Mouse (Mus musculus) mouse embryonic stem cell (cell line): ENCODE measurements around the gene Bcdin3d.

ENCODE experiments used
- in situ Hi-C, 2 experiments: fragments of 300-500 bp; cut with MboI; formaldehyde crosslinking; loops; 1 replicate in 1 of 2; 3 replicates in 1 of 2; pipeline ENCODE4 v1.14.3; 2019 to 2020; ENCODE audit warnings: low sequenced_read_pairs in 2 of 2, low pct_unique_long_range_greater_than_20kb in 1 of 2, mixed read lengths in 1 of 2; ENCODE audit not compliant: unreplicated experiment in 1 of 2

The Bcdin3d gene

DNA sequence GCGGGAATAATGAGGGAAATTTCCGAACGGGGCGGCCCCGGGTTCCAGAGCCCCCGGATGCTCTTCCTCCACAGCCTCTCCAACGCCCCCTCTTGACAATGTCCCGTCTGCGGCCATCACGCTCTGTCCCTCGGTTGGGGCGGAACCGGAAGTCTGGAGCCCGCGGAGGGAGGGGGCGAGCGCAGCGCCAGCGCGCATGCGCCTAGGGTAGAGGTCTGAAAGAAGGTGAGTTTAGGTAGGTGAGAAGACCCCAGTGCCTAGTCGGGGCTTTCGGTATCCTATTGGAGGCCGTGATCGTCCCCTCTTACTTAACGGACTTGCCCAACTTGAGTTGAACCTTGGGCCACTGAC is at the start of gene Bcdin3d:
Bcdin3d (minus strand) TSS at position 155 of the 351 bp plus-strand sequence.
- in situ Hi-C loops = loop anchor here in 1 of 2 experiments (5.0 kb wide), 1 partner anchor 52 kb away; no protein-coding TSS in a partner anchor

DNA sequence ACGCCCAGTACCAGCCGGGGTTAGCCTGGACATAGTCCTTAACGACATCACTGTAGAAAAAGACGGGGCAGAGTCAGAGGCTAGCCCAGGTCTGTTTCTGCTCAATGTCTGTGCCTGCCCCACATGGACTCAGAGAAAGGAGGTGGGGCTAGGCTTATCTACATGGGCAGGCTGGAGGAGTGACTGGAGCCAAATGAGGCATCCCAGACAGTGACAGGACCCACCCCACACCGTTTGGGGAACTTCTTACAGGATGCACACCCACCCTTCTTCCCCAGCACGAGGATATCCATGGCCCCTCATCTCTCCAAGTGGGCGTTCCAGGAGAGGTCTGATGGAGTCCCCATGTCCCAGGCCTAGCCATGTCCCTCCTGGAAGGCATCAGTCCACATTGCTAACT is 45.8 kb upstream of the Bcdin3d start:
- in situ Hi-C loops = no loop called here

DNA sequence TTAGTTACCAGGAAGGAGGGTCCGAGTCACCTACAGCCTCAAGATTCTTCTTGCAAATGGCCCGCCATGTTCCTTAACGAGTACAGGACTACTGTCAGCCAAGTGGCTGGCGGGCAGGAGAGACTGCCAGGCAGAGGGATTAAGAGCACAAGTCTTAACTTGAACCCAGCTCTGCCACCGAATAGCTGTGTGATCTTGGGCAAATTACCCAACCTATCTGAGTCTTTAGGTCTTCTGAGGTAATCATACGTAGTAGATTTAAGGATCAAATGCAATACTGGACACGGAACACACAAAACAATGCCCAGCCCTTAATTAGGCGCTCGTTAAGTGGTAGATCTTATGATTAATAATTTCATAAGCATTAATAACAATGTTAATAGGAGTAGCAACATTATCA is 45.1 kb upstream of the Bcdin3d start:
- in situ Hi-C loops = no loop called here

DNA sequence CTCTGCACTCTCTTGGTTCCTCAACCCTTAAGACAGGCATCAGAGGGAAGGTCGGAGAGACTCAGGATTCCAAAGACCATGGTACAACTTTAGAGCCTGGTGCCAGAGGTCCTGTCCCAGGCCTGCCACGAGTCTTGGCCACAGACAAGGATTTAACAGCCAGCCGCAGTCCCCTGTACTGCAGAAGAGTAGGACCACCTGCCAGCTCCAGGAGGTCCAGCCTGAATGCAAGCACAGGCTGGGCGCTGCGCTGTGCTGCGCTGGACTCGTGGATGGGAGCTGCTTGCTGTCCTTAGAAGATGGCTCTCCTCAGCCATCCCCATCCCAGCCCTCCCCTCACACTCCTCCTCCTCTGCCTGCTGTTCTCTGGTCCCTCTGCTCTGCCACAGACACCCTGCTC is 43.2 kb upstream of the Bcdin3d start:
- in situ Hi-C loops = no loop called here

DNA sequence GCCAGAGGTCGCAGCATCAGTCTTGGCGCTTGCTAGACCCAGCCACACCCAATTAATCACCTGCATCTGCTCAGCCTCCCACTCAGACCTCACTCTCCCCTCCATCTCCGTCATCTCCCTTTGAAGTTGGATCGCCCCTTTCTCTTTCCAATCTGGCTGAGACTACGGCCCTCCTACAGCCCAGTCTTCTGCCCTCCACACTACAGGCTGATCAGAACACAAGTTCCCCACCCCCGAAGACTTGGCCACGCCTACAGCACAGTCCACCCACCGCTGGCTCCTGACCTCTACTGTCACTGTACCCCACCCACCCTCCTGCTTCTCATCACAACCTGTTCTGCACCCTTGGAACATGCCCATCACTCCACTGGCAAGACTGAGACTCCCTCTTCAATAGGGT is 42.2 kb upstream of the Bcdin3d start:
- in situ Hi-C loops = no loop called here

DNA sequence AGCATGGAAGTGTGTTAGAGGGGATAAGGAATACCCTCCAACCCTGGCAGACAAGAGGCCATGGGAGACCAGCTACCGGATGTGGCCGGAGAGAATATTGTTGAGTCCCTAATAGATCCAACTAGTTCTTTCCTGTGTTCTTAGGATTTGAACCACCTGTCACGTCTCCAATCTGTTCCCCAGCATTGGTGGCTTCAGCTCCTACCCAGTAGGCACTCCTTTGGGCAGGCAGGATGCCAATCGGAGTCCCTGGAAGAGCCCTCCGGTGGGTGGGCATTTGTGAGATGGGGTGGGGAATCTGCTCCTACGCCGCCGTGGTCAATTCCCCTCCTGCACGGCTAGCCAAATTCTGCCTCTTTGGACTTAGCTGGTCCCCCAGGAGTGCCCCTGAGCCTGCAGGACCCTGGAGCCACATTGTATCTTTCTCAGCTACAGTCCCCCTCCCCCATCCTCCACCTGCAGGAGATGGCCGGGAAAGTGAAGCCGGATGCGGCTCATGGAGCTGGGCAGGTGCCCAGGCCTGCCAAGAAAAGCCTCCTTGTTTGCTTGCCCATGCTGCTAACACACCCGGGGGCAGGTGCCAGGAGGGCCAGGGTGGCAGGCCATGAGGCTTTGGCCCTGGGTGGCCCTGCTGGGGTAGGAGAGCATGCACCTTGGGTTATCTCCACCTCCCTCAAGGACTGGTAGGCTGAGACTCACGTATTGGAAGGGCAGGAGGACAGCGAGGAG is 37.4 kb upstream of the Bcdin3d start:
- in situ Hi-C loops = no loop called here

DNA sequence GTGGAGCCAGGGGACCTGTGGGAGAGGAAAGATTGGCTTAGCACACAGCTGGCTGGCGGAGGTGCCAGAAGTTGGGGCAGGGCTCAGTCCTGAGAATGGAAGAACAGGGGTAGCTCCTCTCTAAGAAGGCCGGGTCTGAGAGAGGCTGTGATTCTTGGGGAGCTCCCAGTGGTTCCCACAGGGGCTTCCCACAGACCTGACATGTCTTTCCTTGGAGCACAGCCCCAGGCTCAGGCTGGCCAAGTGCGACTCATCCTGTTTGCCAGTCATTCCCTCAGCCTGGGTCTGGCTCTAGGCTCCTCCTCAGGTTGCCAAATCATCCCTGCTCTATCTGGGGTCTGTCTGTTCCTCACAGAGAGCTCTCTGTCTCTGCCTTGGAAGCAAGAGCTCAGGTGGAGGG is 36.1 kb upstream of the Bcdin3d start:
- in situ Hi-C loops = no loop called here

DNA sequence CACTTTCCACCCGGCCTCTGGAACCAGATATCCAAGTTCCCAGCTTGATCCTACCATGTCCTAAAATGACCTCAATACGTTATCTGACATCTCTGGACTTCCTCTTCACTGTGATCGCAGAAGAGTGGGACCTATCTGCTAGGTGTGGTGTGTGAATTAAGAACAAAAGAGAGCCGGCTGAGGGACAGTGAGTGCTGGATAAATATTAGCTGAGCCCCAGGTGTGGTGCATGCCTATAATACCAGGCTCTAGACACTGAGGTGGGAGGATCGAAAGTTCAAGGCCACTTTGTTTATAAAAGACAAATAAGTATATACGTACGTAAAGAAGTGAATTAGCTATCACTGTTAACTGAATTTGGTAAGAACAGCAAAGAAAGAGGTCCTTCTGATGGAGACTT is 35.3 kb upstream of the Bcdin3d start:
- in situ Hi-C loops = no loop called here

DNA sequence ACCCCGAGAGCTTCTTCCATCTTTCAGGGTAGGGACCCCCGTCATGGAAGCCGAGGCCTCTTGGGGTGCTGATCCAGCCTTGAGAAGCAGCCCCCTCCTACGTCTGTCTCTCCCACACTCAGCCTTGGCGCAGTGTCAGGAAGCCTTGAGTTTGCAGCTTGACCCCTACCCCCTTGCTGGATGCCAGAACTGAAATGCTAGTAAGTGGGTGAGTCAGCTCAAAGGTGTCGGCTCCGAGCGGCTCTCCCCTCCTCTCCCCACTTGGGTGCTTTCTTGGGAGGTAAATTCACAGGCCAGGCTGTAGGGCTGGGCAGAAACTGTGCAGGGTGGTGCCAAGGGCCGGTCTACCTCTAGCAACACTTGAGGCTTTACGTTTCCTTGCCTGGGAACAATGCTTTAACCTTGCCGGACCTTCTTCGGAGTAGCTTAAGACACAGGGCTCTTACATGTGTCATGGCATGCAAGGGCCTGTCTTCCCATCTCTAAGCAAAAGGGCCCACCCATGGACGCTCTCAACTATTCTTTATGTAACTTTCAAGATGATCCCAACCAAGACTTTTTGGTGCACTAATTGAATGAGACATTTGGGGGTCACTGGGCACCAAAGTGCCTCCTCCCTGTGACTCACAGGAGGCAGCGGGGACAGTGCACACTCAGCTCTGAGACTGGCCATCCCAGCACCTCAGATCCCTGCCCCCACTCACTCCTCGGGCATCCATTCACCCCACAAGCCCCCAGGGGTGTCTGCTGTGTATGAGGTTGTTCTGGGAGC is 31.0 kb upstream of the Bcdin3d start:
- in situ Hi-C loops = no loop called here

DNA sequence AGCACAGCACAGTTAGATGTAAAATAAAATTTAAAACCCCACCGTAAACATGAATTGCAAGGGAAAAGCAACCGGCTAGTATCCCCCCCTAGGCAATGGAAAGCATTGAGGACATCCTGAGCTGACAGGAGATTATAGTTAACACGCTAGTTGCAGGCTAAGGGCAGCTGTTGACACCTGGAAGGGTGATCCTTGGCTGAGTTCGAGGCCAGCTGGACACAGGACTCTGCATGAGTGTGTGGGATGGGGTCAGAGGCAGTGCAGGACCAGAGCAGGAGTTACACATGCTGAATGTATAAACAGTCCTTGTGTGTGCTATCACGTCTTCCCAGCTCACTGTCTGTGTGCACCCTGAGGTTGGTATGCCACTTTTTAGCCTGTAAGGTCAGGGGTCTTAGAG is 28.7 kb upstream of the Bcdin3d start:
- in situ Hi-C loops = loop anchor here in 1 of 2 experiments (5.0 kb wide), 1 partner anchor 94 kb away; no protein-coding TSS in a partner anchor

DNA sequence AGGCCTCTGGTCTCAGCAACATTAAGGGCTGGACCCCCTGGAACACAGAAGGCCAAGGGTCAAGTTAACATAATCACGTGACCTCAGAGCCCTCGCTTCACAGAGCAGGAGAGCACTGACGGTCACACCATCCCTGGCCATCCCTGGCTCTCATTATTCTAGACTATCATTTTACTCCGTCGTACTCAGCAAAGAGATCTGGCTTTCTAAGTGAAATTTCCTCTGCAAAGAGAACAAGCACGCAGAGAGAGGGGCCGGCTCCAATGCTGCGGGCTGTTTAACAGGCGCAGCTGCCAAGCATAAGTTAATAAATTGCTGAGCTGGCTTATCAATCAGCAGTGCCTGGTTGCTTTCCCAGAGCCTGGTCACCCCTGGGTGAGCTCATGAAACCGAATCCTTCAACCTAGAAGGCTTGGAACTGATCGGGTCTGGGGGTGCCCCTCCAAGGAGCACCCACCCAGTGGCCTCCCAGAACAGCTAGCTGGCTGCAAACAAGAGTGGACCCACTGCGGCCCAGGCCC is 27.8 kb upstream of the Bcdin3d start:
- in situ Hi-C loops = loop anchor here in 1 of 2 experiments (5.0 kb wide), 1 partner anchor 95 kb away; no protein-coding TSS in a partner anchor

DNA sequence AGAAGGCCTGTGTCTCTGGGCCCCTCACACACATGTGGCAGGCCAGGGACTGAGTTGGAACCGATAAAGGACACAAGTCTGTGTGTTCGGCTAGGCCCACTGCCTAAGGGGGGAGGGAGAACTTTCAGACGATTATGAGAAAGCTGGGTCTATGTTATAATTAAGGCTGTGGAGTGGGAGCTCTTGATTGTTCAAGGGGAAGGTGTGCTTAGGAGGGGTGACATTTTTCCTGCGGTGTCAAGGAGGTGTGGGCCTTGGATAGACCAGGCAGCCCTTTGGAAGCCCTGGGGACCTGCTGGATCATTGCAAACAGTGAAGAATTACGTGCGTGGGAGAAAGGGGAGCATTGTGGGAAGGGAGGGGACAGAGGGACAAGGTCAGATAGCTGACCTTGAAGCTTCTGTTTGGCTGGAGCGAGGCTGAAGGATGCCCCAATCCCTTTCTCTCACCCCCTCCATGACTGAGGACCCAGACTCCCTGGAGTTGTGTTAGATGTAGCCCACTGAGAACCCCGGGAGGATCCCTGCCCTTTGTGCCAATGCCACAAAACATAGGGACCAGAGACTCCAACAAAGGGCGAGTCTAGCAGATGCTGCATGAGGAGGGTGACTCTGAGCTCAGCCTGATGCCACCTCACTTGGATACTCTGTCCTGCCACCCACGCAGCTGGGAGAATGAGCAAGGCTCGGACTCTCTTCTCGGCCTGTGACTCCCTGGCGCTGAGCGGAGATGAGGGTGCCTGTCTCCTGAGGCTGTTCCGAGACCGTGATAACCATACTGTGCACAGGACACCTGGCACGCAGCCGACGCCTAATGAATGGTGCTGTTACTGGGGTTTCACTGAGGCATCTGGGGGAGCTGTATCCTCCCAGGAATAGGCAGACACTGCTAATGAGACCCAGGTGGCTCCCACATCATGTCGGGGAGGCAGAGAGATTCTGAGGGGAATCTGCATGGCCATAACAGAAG is 27.0 kb upstream of the Bcdin3d start:
- in situ Hi-C loops = loop anchor here in 1 of 2 experiments (5.0 kb wide), 1 partner anchor 96 kb away; no protein-coding TSS in a partner anchor

DNA sequence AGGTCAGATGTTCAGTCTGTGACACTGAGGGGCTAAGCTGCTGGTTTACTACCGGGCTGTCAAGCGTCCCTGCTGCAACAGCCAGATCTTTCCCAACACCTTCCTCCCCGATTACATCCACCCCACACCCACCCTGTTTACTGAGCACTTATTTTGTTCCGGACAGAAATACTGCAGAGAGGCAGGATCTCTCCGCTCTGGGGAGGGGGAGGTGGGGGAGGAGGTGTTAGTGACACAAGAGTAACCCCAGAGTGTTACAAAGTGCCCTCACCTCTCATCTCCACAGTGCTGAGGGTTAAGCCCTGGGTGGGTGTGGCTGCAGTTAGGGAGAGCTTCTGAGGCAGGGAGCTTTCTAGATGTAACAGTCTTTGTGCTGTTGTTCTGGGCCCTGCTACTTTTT is 25.8 kb upstream of the Bcdin3d start:
- in situ Hi-C loops = loop anchor here in 1 of 2 experiments (5.0 kb wide), 1 partner anchor 97 kb away; no protein-coding TSS in a partner anchor

DNA sequence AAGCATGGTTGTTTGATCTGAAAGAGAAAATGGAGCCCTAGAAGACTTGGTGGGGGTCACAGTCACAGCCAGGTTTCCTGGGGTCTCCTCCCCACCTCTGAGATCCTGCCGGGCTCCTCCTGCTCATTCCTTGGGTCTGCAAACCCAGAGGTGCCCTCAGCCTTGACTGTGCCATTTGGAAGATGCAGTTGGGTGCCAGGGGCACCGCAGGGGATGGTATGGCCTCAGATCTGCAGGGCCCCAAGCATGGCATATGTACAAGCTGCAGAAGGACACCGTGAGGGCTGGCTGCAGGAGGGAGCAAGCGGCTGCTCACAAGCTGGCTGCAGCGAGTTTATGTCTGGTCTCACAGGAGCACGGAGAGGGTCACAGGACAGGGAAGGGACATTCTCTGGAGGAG is 25.2 kb upstream of the Bcdin3d start:
- in situ Hi-C loops = loop anchor here in 1 of 2 experiments (5.0 kb wide), 2 partner anchors 98 to 173 kb away; partner anchors contain the start of gene Asic1

DNA sequence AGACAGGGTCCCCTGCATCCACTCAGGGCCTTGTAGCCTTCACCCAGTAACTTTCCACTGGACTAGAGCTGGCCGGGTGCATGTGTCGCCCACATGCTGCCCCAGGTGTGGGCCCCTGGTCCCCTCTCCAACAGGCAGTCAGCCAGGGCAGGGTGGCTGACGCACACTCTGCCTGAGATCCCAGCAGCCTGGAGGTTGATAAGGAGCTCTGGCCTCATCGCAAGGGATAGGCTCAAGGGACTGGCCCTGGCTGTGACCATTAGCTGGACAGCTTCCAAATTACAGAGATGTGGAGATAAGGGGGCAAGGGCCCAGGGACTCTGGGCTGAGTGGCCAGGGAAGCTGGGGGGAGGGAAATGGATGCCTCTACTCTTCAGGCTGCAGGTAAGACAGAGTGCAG is 24.3 kb upstream of the Bcdin3d start:
- in situ Hi-C loops = loop anchor here in 1 of 2 experiments (5.0 kb wide), 1 partner anchor 174 kb away; the partner anchor contains the start of gene Asic1

DNA sequence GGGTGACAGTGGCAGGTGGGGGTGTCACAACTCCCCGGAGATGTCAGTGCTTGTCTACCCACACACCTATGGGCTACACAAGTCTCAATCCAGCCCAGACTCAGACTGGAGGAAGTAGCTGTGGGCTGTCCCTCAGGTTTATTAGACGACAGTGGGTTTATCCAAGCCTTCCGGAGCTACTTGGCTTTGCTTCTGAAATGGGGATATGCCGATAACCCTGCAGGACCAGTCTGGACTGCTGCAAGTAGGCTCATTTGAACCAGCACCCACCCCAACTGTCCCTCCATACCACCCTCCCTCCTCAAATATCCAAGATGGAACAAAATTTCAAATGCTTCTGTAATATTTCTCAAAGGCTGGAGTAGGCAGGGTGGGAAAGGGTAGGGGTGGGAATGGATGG is 23.8 kb upstream of the Bcdin3d start:
- in situ Hi-C loops = loop anchor here in 1 of 2 experiments (5.0 kb wide), 1 partner anchor 174 kb away; the partner anchor contains the start of gene Asic1

DNA sequence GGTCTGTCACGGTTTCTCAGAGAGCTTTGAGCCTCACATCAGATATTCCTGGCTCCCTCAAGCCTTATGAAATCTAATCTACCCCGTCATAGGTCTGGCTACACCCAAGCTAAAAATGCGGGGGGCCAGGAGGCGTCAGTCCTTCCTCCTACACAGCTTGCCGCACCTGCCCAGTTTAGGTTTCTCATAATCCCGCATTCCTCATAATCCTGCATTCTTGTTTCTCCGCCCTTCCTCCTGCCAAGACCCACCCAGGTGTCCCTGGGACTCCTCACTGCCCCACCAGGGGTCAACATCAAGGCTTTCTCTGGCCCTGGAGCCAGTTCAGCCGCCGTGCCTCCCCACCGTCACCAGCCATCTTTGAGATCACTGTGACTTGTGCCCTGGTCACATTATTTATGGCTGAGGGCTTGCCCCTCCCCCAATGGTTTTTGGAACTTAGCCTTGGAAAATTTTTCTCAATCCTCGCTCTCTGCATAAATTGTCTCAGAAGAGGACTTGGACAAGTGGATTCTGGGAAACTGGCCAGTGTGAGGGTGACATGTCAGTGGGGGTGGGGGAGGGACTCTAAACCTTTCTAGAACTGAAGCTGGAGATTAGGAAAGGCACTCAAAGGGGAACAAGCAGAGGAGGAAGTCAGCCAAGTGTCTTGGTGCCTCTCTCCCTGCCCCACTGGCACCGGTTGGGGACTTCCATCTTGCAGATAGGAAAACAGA is 23.2 kb upstream of the Bcdin3d start:
- in situ Hi-C loops = loop anchor here in 1 of 2 experiments (5.0 kb wide), 1 partner anchor 175 kb away; the partner anchor contains the start of gene Asic1
